Mouse (Mus musculus) spleen, adult 2 months (tissue): ENCODE measurements around the gene Tlcd1. TPM values are rescaled to one million over a fixed set of nuclear protein-coding genes. Genes with fewer than 3 reads are reported as not detected.

ENCODE experiments used
- DNase-seq, 2 experiments: peaks; one replicate each; pipeline versions ENCODE4 v3.0.0 to v3.0.0-alpha.2; 2012 to 2021; ENCODE audit warnings: low spot score in 2 of 2, low read depth in 1 of 2
- H3K27ac ChIP-seq: fragments of 200-500 bp; 2 replicates; pipeline ENCODE4 v1.5.1; 2012; ENCODE audit warnings: low read length, inconsistent platforms; ENCODE audit not compliant: insufficient read depth
- H3K27me3 ChIP-seq: fragments of 200-500 bp; 2 replicates; pipeline ENCODE4 v1.6.1; 2012; ENCODE audit warnings: mild to moderate bottlenecking, moderate library complexity, low read length, inconsistent platforms; ENCODE audit not compliant: control insufficient read depth, insufficient read depth
- H3K36me3 ChIP-seq: fragments of 200-500 bp; 2 replicates; pipeline ENCODE4 v1.6.1; 2012; ENCODE audit warnings: mild to moderate bottlenecking, low read length, inconsistent platforms; ENCODE audit not compliant: control insufficient read depth, insufficient read depth
- H3K4me1 ChIP-seq: fragments of 200-500 bp; 2 replicates; pipeline ENCODE4 v1.6.1; 2011; ENCODE audit warnings: inconsistent platforms; ENCODE audit not compliant: control insufficient read depth, insufficient read depth, insufficient read length
- H3K4me3 ChIP-seq: fragments of 200-500 bp; 2 replicates; pipeline ENCODE4 v1.5.1; 2011; ENCODE audit warnings: mild to moderate bottlenecking, inconsistent platforms; ENCODE audit not compliant: insufficient read depth, insufficient read length; ENCODE audit errors: extremely low read depth
- CTCF ChIP-seq: fragments of 200-500 bp; IDR thresholded peaks from 2 replicates; pipeline ENCODE4 v1.5.1; 2011; ENCODE audit warnings: mild to moderate bottlenecking, inconsistent platforms; ENCODE audit not compliant: insufficient read depth, insufficient read length, insufficient replicate concordance; ENCODE audit errors: extremely low read depth
- POLR2A ChIP-seq: fragments of 200-500 bp; IDR thresholded peaks from 2 replicates; pipeline ENCODE4 v1.6.1; 2011; ENCODE audit warnings: low read depth, low read length, inconsistent platforms
- WGBS: fragments of 180-500 bp; shearing (Covaris S2); methylation state at CpG from one replicate; pipeline ENCODE4 v1.1.7; 2018; 5-methylcytosine and 5-hydroxymethylcytosine counted together
- polyA plus RNA-seq: library from polyadenylated mRNA; depleted of rRNA; stranded (reverse); fragments of >200 nt; gene quantifications from 2 replicates; pipeline ENCODE4 v1.2.3, GENCODE M21; 2012

Gene Tlcd1
- polyA plus RNA-seq, 1 experiment = 10.4 TPM

DNA sequence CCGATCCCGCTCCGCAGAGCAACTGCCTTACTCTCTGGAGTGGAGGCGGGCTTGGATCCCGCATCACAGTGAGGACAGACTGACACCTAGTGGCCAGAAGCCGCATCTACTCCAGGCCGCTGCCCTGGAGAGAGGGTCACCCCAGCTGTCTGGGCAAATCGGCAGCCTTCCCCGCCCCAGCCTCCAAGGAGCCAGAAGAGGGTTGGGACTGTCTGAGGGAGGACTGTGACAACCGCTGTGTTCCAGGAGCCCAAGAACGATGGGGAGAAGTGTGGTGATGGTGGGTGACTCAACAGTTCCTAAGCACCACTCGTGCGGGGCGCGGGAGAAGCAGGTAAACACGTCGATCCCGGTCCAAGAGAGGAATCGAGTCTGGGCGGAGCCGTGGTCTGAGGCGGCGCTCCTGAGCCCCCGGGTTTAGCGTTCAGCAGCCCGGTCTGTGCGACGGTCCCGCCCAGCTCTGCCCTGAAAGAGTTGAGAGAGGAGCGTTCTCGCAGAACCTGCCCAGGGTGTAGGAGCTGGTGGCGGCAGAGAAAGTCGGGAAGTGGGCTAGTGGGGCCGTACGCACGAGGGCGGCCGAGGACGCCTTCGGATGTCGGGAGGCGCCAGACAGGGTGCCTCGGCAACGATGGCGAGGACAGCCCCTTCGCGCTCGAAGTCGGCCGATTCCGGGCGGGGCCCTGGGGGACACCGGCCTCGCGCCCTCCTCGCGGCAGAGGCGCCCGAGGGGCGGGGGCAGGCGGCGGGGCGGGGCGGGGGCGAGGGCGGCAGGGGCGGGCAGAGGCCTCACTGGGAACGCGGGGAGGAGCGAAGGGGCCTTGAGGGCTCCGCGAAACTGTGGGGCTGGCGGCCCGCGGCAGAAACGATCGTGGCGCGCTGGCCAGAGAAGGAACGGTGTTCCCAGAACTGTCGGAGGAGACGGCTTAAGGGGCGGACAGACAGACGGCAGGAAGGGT, 1.7 kb downstream of the Tlcd1 start:
- TF ChIP-seq POLR2A (no peak), CTCF (peak; percentile 94)
- peak; percentile 71 to 89 for DNase-seq
- WGBS = under 1% methylated on average over 77 of the region's 84 CpGs
- Histone ChIP-seq H3K4me1 (peaks cover 8% of the 10 kb centered on the region), H3K4me3 (peak overlapping the region; percentile 92), H3K36me3 (peaks cover 18% of the 10 kb centered on the region), H3K27ac (peak overlapping the region; percentile 96), H3K27me3 (no peaks in the 10 kb centered on the region)

DNA sequence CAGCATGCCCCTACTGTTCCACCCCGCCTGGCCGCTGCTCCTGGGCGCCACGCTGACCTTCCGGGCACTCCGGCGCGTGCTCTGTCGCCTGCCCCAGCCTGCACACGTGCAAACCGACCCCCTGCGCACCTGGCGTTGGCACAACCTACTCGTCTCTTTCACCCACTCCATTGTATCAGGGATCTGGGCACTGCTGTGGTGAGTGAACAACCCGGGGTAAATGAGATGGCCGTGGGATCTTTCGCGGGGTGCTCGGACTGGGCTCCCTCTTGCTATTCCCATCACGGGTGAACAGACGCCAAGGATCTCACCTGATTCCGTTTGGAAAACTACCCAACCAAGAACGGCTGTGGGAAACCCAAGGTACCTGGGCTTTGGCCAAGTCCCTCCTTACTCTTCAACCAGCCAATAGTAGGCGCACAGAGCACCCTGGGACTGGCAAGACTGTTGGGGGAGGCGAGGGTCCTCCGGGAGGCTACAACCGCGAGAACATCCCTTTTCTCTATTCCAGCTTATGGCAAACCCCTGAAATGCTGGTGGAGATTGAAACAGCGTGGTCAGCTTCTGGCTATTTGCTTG, 2.4 kb downstream of the Tlcd1 start:
- H3K36me3 ChIP-seq = peaks cover 18% of the 10 kb centered on the region
- DNase-seq = no peak
- peak overlapping the region; percentile 55 for H3K4me3 ChIP-seq
- no peaks in the 10 kb centered on the region for H3K27me3 ChIP-seq
- TF ChIP-seq POLR2A = no peak
- TF ChIP-seq CTCF = no peak
- 4% methylated on average over 29 of the region's 29 CpGs for WGBS
- H3K27ac ChIP-seq = peak overlapping the region; percentile 73
- H3K4me1 ChIP-seq = peaks cover 8% of the 10 kb centered on the region

DNA sequence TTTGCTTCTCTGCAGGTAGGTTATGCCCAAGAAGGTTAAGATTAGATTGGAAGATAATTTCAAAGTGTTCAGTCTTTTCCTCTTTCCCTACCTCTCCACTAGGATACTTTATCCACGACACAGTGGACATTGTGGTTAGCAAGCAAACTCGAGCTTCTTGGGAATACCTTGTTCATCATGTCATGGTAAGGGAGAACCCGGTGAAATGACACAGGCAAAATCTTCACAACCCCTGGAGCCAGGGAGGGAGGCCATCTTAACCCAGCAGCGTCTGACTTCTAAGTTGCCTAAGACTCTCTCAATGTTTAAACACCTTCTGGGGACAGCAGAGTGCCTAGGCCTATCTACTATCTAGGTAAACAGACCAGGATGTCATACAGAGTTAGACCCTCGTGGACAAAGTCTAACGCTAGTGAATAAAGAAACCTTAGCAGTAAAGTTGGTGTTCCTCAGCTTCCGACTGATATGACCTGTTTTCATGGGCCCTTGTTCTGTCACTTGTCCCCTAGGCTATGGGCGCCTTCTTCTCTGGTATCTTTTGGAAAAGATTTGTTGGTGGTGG, 3.0 kb downstream of the Tlcd1 start:
- Histone ChIP-seq H3K27ac (no peak overlapping the region), H3K36me3 (peaks cover 18% of the 10 kb centered on the region), H3K4me1 (peaks cover 8% of the 10 kb centered on the region), H3K4me3 (no peak overlapping the region), H3K27me3 (no peaks in the 10 kb centered on the region)
- DNase-seq = no peak
- WGBS = 55% methylated on average over 8 of the region's 8 CpGs
- no peak for TF ChIP-seq CTCF
- TF ChIP-seq POLR2A = no peak

DNA sequence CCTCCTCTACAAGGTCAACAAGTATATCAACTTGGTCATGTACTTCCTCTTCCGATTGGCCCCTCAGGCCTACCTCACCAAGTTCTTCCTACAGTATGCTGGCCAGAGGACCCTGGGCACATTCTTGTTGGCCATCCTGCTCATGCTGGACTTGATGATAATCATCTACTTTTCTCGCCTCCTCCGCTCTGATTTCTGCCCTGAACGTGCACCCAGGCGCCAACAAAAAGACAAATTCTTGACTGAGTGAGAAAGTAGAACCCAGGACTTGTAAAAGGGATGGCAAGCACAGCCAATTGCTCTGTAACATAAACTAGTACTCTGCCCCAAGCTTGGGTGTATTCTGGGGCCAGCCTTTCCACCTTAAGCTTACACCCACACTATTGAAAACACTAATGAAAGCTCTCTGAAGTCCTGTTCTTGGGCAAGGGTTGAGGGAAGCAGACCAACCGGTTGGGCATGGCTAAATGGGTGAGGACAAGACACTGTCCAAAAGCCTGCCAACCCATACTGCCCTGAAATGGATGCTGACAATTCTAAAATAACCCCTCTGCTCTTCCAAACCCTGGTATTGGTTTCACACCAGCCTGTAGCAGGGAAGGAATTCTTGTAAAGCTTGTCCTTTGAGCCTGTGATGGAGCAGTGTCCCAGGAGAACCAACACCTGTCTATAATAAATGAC, 3.7 kb downstream of the Tlcd1 start:
- H3K27me3 ChIP-seq = no peaks in the 10 kb centered on the region
- no peak overlapping the region for H3K4me3 ChIP-seq
- no peak for DNase-seq
- 85% methylated on average over 6 of the region's 6 CpGs for WGBS
- peaks cover 18% of the 10 kb centered on the region for H3K36me3 ChIP-seq
- no peak overlapping the region for H3K27ac ChIP-seq
- TF ChIP-seq CTCF (no peak), POLR2A (no peak)
- peaks cover 8% of the 10 kb centered on the region for H3K4me1 ChIP-seq

DNA sequence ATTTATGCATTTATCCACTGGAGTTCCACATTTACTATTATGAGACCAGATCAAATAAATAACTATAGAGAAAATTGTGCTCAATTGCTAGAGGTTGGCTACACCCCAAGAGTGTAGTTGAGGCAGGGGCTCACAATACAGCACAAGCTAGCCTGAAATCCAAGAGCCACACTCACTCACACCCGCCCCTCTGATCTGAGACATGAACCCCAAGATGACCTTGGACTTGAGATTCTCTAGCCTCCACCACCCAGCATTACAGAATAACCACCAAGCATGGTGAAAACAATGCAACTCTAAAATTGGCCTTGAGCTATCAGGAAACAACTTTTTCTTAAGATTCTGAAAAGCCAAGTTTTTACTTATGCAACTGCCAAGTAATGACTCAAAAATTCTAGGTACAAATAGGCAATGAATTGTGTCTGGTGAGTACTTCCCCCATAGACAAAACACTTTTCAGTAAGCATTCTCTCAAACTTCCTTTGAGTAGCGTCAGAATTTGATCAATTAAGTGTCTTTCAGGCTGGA, 5.4 kb downstream of the Tlcd1 start:
- DNase-seq = no peak
- H3K36me3 ChIP-seq = peaks cover 18% of the 10 kb centered on the region
- no peaks in the 10 kb centered on the region for H3K27me3 ChIP-seq
- no peak overlapping the region for H3K27ac ChIP-seq
- no peak for TF ChIP-seq CTCF
- no peak for TF ChIP-seq POLR2A
- H3K4me3 ChIP-seq = no peak overlapping the region
- H3K4me1 ChIP-seq = peaks cover 5% of the 10 kb centered on the region; the same call in 1 of the 2 replicates
- 63% methylated on average over 2 of the region's 2 CpGs for WGBS

DNA sequence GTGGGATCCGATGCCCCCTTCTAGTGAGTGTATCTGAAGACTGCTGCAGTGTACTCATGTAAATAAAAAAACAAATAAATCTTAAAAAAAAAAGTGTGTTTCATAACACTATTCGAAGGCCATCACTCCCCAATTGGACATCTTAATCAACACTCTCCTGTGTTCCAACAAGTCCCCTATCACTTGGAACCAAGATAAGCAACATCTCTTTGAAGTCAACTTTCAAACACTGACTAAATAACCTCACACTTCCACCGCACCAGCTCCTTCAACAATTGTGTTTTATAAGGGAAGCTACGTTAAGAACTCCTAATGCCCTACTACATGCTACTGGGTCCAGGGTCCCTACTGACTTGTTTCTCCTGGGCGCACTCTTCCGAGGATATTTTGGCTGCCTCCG, 5.9 kb downstream of the Tlcd1 start:
- Histone ChIP-seq H3K36me3 (peaks cover 18% of the 10 kb centered on the region), H3K27ac (no peak overlapping the region), H3K4me1 (peaks cover 5% of the 10 kb centered on the region; the same call in 1 of the 2 replicates), H3K27me3 (peaks cover 1% of the 10 kb centered on the region; the same call in 1 of the 2 replicates), H3K4me3 (peak overlapping the region; percentile 28; the same call in 1 of the 2 replicates)
- 6% methylated on average over 7 of the region's 7 CpGs for WGBS
- no peak for TF ChIP-seq POLR2A
- no peak for TF ChIP-seq CTCF
- DNase-seq = no peak
